Mouse (Mus musculus): Measurements from ENCODE around the gene Ppp2r5c.

Gene Ppp2r5c

GRCm38 (mm10) chr12:110556861-110557628 is 110.1 kb downstream of the Ppp2r5c start:
- no peak for DNase-seq (ENCODE audit: low read depth, low spot score)

DNA sequence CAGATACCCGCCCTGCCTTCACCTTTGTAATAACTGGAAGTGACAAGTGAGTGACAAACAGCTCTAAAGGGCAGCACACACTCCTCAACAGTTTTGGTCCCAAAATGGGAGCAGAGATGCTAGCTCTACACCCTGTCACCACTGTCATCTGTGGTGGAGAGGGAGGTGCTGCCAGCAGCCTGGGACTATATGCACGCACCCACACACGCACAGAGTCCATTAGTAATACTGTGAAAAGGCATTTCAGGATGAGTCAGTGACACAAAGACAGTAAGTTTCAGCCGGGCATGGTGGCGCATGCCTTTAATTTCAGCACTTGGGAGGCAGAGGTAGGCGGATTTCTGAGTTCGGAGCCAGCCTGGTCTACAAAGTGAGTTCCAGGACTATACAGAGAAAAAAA is 111.3 kb downstream of the Ppp2r5c start:
- no peak for DNase-seq (ENCODE audit: low read depth, low spot score)

- DNase-seq (ENCODE audit: low read depth, low spot score), result no peak
These were observed 116.5 kb downstream of the Ppp2r5c start for GRCm38 (mm10) chr12:110563383-110563782.

DNA sequence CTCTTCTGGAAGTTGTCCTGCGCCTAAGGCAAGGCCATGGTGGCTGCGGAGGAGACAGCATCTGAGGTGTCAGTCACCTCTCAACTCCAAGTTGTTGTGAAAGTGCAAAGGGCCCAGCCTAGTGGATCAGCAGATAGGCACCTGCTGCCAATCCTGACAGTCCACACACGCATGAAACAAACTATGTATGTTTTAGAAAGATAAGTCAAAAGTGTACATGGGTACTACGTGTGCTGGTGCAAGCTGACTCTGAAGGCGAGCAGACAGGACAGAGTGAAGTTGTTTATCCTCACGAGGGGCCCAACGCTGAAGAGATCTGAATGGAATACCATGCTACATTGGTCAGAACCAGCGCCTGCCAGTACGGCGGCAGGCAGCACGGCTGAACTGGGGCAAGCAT is 117.9 kb downstream of the Ppp2r5c start:
- no peak for DNase-seq (ENCODE audit: low read depth, low spot score)

DNA sequence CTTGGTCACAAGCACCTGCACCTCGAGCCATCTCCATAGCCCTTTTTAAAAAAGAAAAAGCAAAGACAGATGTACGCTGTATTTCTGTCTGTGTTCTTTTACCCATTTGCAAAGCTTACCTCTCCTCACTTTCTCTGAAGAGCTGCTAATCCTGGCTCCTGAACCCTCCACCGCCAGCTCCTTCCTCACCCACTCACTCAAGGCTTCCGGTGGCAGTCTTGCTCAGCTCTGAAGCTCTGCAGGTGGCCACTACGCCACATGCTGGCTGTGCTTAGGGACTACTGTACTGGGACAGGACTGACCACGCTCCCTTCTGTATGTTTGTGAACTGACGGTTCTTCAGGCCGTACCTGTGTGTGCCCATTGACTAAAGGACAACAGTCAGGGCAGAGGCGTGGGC is 119.4 kb downstream of the Ppp2r5c start:
- no peak for DNase-seq (ENCODE audit: low read depth, low spot score)

DNA sequence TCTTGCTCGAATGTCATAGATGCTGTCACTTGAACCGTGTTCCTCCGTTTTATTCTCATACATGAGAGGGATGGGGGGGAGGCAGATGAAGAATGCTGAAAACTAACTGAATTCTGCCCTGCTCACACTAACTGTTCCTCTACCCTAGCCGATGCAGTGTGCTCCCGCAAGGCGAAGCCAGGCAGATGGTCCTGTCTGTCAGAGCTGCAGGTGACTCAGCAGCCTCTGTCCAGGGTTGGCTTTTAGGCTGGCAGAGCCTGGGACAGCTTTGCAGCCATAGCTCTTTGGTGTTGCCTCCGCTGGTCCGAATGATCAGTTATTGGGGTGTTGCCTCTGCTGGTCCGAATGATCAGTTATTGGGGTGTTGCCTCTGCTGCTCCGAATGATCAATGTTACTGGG is 124.1 kb downstream of the Ppp2r5c start:
- no peak for DNase-seq (ENCODE audit: low read depth, low spot score)

GRCm38 (mm10) chr12:110572351-110572750 is 125.4 kb downstream of the Ppp2r5c start:
- DNase-seq (ENCODE audit: low read depth, low spot score), result no peak

DNA sequence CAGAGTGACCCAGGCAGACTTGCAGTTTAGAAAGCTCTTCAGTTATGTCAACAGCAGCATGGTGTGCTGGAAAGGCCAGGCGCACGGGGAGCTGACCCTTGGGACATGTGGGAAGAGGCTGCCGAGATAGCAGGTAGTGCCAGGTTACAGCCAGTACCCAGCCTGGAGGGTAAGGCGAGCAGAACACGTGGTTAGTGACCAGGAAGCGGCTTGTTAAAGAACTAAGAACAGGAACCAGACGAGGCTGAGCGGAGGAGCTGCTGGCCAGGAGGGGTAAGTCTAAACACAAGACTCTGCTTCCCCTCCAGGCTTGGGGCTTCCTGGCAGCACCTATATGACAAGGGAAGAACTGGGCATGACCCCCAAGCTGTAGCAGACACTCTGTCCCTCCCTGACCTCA is 126.7 kb downstream of the Ppp2r5c start:
- DNase-seq (ENCODE audit: low read depth, low spot score), result no peak

DNA sequence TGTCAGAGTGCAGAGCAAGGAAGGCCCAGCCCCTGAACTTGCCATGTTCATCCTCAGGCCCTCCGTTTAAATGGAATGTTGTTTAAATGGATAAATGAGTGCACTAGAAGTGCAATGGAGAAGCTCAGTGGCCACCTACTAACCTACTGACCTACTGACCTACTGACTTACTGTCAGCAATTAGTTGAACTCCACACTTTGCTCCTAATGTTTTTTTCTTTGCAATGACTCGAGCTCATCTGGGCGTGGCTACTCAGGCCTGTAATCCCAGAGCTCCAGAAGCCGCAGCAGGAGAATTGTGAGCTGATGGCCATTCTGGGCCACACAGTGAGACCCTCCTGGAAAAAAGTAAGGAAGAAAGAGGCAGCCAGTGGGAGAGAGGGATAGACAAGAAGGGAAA is 129.0 kb downstream of the Ppp2r5c start:
- DNase-seq (ENCODE audit: low read depth, low spot score), result no peak

DNA sequence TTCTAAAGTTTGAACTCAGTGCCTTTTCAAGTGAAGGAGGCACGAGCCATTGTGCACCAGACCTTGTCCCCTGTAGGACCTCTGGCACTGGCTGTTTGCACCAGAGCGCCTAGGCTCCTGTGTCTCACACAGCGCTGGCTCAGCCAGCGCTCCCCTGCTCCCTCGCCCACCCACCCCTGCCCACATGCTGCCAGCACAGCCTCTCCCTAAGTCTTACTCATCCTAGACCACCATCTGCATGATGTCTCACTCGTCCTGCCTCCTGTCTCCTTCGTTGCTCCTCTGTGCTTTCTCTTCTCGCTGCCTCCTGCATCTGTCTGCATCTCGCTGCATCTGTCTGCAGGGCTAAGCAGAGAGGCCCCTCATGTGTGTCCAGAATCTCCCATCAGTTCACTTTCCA is 131.4 kb downstream of the Ppp2r5c start:
- no peak for DNase-seq (ENCODE audit: low read depth, low spot score)

- DNase-seq (ENCODE audit: low read depth, low spot score), result no peak
These were observed 141.7 kb downstream of the Ppp2r5c start for GRCm38 (mm10) chr12:110588622-110589021.

DNA sequence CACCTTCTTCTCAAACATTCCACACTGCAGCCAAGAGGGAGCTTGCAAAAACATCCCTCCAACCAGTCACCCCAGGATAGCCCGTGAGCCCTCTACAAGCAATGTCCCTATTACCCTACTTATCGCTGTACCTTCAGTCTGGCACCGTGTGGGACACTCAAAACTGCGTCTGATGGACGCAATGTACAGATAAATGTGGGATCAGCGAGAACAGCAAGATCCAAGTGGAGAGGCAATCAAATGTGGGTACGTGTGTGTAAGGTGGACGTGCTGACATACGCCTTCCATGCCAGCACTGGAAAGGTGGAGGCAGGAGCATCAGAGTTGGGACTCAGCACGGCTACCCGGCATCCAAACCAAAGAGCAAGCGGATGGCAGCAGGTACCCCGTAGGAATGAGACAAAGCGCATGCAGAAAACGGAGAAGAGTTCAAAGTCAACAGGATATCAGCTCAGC is 143.9 kb downstream of the Ppp2r5c start:
- no peak for DNase-seq (ENCODE audit: low read depth, low spot score)

DNA sequence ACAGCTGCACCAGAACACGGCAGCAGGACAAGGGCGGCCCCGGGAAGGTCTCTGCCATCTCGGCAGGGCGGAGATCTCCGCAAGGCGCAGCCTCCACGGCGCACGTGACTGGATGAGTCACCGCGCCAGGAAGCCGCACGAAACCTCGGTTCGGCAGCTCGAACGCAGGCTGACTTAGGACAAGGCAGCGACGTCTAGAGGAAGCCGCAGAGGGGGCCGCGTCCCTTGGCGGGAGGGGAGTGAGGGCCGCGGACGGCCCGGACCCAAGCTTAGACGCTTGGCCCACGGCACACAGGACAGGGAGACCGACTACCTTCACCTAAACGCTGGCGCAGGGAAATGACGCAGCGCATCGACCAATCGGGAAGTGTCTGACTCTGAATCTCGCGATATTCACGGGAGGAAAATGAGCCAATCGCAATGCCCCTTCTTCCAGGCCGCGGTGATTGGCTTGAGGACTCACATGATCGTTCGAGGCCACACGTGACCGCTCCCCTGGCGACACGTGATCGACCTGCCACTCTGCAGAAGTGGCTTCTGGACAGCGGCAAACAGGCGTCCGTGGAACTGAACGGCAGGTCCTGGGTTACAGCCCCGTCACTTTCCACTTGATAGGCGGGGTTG is 144.5 kb downstream of the Ppp2r5c start:
- peak; percentile 99 for DNase-seq (ENCODE audit: low read depth, low spot score)

- DNase-seq (ENCODE audit: low read depth, low spot score), result peak; percentile 80
These were observed 151.6 kb downstream of the Ppp2r5c start for GRCm38 (mm10) chr12:110598527-110598926.

- no peak for DNase-seq (ENCODE audit: low read depth, low spot score)
These were observed 152.9 kb downstream of the Ppp2r5c start for GRCm38 (mm10) chr12:110599791-110600190.

GRCm38 (mm10) chr12:110600225-110600991 is 153.5 kb downstream of the Ppp2r5c start:
- no peak for DNase-seq (ENCODE audit: low read depth, low spot score)

GRCm38 (mm10) chr12:110601241-110602218 is 154.6 kb downstream of the Ppp2r5c start, which contains the start of gene Dync1h1:
Dync1h1 (plus strand) TSS chr12:110601452.
- peak; percentile 85 for DNase-seq (ENCODE audit: low read depth, low spot score)

- no peak for DNase-seq (ENCODE audit: low read depth, low spot score)
These were observed 159.2 kb downstream of the Ppp2r5c start for GRCm38 (mm10) chr12:110606161-110606560.

DNA sequence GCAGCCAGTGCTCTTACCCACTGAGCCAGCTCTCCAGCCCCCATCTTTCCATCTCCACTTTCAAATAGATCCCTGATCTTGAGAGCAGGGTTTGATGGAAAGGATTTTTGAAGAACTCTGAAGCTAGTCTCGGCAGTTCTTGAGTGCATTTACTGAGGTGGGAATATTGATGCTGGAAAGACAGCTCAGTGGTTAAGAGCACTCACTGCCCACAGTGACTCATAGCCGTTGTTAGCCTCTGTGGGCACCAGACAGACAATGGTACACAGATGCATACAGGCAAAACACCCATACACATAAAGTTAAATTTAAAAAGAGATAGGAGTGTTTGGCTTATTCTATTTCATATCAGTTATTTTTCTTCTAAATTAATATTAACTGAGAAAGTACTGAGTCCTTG is 159.8 kb downstream of the Ppp2r5c start:
- DNase-seq (ENCODE audit: low read depth, low spot score), result no peak

- DNase-seq (ENCODE audit: low read depth, low spot score), result no peak
These were observed 161.7 kb downstream of the Ppp2r5c start for GRCm38 (mm10) chr12:110608460-110609152.

- no peak for DNase-seq (ENCODE audit: low read depth, low spot score)
These were observed 162.2 kb downstream of the Ppp2r5c start for GRCm38 (mm10) chr12:110609153-110609497.
